Mouse (Mus musculus) large intestine, adult 2 months (tissue): ENCODE measurements at regions not wholly inside any gene's neighbourhood (a gene's known extent, or its start where the extent isn't known, plus 50 kb on each side); places are given as distances from the start of the nearest gene placed in this dataset.

Experiments used
- DNase-seq: peaks from one replicate; pipeline ENCODE4 v3.0.0-alpha.2; 2012; ENCODE audit warnings: low read depth, low spot score
- WGBS: fragments of 180-500 bp; shearing (Covaris S2); methylation state at CpG from one replicate; pipeline ENCODE4 v1.1.7; 2018; 5-methylcytosine and 5-hydroxymethylcytosine counted together

DNA sequence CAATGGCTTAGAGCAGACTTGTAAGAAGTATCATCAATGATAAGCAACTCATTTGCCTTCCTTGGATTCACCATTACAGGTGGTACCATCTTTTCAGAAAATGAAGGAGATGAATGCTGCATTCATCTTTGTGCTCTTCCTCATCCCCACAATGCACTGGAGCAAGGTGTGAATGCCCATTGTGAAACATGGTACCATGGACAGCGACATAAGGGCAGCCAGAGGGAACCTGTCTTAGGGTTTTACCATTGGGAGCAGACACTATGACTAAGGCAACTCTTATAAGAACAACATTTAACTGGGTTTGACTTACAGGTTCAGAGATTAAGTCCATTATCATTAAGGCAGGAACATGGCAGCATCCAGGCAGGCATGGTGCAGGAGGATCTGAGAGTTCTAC lies 60.1 kb upstream of the Kcnj6 start:
- no peak for DNase-seq
- 14% methylated on average over 1 of the region's 1 CpGs for WGBS

DNA sequence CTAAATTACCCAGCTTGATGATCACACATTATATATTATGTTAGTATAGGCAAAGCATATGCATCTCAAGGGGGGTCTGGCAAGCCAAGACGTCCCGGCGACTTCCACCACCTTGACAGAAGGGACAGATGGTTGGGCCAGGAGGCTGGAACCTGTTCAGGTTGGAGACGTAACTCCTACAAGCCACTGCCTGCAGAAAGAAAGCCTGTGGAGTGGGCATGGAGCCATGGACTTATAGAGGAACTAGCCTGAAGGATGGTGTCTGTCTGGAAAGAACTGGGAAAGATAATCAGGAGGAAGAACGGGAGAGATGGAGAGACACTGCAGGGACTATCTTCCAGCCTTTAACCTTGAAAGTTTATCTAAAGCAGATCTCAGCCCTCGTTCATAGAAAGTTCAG lies 66.9 kb upstream of the Kcnj6 start:
- 81% methylated on average over 6 of the region's 6 CpGs for WGBS

DNA sequence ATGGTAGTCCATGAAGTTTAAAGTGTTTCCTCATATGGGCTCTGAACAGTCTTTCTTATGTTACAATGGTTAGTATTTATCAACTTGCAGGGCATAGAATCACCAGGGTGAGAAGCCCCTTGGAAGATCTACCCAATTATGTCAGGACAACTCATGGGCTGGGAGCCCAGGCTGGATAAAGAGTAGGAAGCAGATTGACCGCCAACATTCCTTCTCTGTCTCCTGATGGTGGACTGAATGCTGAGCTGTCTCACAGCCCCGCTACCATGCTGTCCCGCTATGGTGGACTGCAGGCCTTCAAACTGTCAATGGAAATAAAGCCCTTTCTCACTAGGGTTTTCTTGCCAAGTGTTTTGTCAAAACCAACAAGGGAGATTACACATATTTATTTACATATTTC lies 69.2 kb upstream of the Kcnj6 start:
- DNase-seq, result no peak
- WGBS, result 80% methylated on average over 3 of the region's 3 CpGs

More for the DNA sequence above, 66.9 kb upstream of the Kcnj6 start:
- DNase-seq, result no peak

DNA sequence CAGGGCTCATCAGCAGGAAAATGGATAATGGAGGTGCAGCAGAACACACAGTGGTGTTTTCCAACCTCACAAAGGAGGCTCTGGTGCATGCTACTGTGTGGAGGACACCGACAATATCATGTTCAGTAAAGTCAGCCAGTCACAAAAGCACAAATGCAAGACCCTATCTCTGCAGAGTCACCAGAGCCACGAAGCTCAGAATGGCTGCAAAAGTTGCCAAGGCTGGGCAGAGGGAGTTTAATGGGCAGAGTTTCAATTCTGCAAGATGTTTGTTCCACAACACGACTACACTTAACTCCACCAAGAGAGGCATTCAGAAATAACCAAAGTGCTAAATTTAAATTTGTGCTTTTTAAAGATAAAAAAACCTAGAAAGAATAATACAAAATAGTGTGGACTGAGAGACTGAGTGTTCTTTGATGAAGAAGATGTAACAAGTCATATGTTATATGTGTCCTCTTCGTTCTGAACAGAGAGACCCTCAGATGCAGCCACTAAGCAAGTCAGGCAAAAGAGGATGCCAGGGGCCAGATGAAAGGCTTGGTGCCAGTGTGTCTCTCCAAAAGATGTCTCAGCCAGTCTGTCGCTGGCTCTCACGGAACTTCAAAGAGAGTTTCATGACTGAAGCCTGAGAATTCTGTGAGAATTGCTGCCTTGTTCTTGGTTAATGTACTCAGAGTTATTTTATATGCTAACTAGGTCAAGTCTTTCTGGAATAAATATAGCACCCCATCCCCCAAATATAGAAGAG lies 95.1 kb upstream of the Kcnj6 start:
- no peak for DNase-seq

DNA sequence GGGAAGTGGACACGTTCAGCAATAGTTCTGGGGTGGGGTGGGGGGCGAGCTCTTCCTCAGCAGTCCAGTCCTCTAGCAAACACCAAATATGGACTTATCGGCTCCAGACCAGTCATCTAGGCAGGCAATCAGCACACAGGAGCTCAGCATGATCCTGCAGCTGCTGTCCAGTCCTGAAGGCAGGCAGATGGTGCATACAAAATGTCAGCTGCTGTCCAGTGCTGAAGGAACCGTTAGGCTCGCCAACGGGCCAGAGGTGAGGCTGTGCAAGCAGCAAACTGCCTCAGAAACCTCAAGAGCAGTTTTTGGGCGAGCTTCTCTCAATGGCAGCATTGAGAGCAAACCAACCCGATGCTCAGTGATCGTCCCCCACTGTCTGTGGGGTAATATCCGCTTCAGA lies 96.3 kb upstream of the Kcnj6 start:
- WGBS, result 24% methylated on average over 10 of the region's 10 CpGs
- no peak for DNase-seq

More for the DNA sequence above, 95.1 kb upstream of the Kcnj6 start:
- WGBS, result 66% methylated on average over 6 of the region's 6 CpGs

DNA sequence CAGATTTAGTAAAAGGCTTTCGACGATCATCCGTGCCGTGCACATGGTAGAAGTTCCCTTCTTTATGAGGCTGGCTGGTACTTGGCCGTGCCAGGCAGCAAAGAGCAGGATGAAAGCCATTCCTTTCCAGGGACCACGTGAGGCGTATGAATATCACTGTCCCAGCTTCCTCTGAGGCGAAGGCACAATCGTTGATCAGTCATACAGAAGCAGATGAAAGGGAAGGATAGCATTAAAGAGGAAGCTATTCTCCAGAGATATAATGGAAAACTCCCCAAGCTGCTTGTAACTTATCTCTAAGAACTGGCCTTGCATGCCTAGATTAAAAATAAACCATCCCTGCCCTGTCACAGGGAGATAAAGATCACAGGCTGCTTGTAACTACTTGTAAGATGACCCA lies 103.5 kb upstream of the Kcnj6 start:
- 59% methylated on average over 9 of the region's 9 CpGs for WGBS
- DNase-seq, result no peak

DNA sequence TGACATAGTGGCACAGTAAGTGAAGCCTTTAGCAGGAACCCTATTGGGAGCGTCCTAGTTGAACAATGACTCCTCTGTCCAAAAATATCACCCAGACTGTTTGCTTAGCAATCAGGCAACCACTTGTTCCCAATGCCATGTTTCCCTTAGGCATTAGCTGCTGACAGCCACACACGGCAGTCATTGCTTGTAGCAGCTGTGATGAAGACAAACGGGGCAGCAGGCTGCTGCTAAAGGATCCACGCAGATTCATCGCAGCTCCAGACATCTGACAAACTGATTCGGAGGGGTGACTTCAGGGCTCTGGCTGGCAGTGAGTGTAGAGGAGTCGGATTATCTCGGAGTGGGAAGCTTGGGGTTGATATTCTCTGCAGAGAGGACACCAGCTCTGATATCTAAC lies 120.0 kb upstream of the Kcnj6 start:
- 25% methylated on average over 8 of the region's 8 CpGs for WGBS
- no peak for DNase-seq

DNA sequence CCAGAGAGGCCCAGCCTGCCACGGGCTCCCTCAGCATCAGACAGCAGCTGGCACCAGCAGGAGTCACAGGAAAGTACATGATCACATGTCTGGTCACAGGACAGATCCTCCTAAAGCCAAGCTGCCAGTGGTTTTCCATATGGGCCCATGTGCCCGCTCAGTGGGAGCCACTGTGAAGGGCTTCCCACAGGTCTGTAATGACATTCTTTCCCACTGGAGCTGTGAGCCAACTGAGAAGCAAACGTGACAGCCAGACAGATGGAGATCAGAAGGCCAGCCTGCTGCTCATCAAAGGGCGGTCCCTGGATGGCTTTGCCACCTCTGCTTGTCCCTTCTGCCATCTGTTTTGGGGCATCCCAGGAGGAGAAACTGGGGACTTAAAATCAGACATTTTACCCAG lies 121.8 kb upstream of the Kcnj6 start:
- 72% methylated on average over 4 of the region's 4 CpGs for WGBS

DNA sequence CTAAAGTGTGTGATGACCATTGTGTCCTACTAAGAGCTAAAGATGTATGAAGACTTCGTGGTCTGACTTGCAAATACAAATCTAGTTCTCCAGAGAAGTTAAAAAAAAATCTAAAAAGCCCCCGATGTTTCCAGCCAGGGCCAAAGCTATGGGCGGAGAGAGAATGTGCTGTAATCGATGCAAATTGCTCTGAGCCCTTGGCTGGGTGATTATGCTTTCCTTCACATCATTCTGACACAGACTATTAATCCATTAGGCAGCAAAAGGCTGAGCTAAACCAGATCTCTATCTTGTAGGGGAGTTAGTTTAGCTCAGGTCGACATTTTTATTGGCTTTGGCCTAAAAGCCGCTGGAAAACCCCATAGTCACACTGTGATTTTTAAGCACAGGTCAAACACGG lies 124.5 kb upstream of the Kcnj6 start:
- WGBS, result 17% methylated on average over 7 of the region's 7 CpGs
- no peak for DNase-seq

More for the DNA sequence above, 121.8 kb upstream of the Kcnj6 start:
- DNase-seq, result no peak

DNA sequence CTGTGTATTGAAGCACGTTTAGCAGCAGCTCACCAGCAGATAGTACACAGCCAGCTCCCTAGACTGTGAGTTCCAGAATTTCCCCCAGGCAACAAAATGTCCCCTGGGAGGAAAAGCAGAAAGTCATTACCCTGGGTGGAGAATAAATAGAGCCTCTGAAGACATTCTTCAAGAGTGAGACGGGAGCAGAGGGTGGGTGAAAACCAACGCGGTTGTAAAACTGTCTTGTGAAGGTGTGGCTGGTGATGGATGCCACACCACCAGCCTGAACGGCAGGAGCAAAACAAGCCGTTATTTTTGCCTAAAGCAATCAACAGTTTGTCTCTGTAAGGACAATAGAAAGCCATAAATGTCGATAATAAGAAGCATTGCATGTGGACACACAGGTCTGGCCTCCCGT lies 129.7 kb upstream of the Kcnj15 start:
- DNase-seq, result no peak
- WGBS, result 3% methylated on average over 8 of the region's 8 CpGs

DNA sequence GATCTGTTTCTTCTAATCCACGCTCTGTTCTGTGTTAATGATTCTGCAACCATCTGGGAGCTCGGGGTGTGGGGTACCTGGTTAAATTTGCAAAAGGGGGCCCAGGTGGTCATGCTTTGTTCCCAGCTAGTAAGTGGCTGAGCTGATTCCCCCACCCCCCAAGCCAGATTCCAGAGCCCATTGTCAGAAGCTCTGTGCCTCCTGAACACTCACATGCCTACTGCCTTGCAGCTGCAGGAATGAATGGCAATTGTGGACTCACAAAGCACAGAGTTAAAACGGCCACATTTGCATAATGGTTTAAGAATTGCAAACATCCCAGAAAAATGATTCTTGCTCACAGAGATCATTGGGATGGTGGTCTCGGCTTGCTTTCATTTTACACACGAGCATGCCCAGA lies 125.5 kb upstream of the Kcnj15 start:
- DNase-seq, result no peak
- WGBS, result 59% methylated on average over 5 of the region's 5 CpGs

DNA sequence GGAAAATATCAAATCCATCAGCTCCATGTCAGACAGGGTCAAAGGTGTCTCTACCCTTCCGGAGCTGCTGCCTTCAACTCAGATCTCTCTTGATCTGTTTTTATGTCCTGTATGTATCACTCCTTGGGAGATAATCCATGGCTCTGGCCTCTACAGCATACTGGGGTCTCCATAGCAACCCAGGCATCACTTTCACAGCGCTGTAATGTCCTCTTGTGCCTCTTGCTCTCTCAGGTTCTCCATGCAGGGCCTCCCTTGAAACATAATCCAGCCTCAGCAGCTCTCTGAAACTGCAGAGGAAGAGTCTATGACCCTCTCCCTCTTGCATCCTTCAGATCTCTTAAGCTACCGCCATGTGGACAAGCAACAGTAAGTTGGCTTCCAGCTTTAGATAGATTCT lies 118.5 kb upstream of the Kcnj15 start:
- WGBS, result 70% methylated on average over 3 of the region's 3 CpGs

DNA sequence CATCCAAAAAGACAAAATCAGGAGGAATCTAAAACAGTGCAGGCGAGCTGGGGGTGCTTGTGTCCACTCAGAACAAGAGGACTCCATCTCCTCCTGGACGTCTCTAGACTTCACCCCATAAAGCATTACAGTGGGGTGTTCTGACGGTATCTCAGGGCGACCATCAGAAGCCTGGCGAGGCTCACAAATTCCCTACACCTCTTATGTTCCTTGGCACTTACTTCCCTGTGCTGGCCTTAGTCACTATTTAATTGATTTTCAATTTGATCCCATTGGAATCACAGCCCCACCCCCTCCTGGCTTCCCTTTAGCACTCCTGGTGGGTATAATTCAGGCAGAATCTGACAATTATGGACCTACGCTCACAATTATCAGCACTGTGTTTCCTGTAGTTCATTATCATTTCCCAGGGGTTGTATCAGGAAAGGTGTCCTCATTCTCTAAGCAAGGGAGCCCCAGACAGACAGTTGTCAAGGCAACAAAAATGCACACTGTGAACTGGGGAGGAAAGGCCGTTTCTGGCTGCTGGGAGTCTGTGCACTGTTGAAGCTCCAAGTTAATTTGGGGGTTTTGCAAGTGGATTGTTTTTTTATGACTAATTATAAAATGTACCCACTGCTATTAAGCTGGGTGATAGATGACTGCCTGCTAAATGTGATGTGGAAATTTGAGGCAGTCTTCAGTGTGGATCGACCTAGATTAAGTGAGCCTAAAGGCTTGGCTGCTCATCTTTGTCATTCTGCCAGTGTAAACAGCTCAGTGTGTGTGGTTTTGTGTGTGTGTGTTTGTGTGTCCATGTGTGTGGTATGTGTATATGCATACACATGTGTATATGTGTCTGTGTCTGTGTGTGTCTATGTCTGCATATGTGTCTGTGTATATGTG lies 115.6 kb upstream of the Kcnj15 start:
- 61% methylated on average over 8 of the region's 8 CpGs for WGBS
- no peak for DNase-seq

More for the DNA sequence above, 118.5 kb upstream of the Kcnj15 start:
- DNase-seq, result no peak

DNA sequence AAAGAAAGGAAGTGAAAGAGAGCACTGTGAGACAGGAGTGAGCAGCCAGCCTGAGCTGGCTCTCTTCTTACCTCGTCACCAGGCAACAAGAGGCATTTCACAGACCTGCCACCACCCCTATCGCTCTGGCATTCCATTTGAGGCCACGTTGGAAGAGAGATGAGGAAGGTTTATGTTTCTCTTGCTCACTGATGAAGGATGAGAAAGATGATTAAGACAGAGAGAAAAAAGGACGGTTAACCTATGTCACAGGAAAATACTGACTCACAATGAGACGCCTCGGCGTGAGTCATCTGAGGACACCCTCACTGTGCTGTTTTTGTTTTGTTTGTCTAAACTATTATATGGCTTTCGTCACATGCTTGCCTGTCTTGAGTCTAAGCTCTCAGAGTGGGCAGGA lies 106.9 kb upstream of the Kcnj15 start:
- no peak for DNase-seq
- WGBS, result 52% methylated on average over 8 of the region's 8 CpGs

DNA sequence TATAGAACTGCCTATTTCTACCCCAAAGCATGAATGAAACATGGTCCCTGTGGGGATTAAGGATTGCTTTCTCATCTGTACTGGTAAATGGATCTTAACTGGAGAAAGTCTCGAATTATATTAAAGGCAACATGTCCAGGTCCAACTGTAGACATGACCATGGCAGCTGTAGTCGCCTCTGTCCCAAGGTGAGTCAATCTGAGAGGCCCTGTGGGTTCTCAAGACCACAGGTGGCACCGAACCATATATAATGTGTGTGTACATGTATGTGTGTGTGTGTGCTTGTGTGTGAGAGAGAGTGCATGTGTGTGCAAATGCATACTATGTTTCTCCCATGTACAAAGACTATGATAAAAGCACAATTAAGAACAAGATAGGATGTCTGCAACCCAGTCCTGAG lies 105.9 kb upstream of the Kcnj15 start:
- WGBS, result 70% methylated on average over 3 of the region's 3 CpGs

DNA sequence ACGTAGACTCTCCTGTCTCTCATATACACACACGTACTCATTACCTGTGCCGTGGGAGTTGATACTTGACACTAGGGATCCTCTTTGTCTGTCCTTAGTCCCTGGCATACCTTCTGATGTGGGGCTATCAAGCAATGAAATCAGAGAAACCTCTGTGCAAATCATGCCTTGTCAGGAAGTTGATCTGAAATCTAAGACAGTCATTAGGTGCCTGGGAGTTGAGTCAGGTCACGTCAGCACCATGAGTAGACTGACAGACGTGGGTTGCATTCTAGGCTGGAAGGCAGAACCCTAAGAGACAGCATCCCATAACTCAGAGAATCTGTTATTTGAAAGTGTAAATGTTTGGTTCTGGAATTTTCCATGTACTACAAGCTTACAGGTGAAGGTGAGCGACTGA lies 105.4 kb upstream of the Kcnj15 start:
- DNase-seq, result no peak
- WGBS, result 86% methylated on average over 6 of the region's 6 CpGs

More for the DNA sequence above, 105.9 kb upstream of the Kcnj15 start:
- no peak for DNase-seq

DNA sequence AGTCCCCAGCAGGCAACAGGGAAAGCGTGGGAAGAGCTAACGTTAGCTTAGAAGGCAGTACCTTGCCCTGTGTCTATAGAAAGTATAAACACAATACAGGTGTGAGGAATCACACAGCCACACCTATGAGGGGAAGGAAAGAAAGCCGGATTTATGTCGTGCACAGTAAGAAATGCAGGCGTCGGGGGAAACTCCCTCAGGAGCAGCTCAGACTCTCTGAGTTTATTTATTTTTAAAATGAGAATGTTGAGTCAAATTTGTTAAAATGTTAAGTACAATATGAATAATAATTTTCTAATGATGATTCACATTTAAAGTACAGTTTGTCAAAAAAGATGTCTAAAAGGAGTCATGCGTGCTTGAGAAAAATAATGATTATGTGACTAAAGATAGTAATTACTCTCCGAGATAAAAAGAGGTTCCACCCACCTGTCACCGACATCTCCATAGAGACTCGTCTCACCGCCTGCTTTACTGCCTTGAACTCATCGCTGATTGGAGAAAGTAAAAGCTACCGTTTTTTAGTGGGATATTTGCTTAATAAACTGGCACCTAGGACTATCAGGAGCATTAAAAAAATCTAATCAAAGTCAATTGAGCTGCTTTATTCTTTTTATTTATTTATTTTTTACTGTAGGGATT lies 104.5 kb upstream of the Kcnj15 start:
- no peak for DNase-seq
- WGBS, result 39% methylated on average over 13 of the region's 13 CpGs

DNA sequence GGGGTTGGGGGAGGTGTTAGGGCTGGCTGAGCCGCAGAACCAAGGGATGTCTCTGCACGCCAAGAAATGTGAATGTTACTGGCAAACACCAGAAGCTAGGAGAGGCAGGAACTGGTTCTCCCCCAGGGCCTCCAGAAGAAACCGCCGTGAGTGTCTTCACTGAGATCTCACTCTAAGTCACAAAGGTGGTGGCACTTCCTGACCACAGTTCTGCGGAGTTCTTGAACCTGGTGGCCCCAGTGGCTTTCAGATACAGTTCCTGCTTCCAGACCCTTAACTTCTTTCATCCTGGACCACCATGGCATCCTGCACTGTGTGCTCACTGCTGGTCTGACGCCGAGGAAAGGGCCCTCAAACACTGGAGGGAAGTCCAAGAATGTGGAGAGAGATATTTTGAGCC lies 89.0 kb upstream of the Kcnj15 start:
- 70% methylated on average over 7 of the region's 7 CpGs for WGBS
- DNase-seq, result no peak

DNA sequence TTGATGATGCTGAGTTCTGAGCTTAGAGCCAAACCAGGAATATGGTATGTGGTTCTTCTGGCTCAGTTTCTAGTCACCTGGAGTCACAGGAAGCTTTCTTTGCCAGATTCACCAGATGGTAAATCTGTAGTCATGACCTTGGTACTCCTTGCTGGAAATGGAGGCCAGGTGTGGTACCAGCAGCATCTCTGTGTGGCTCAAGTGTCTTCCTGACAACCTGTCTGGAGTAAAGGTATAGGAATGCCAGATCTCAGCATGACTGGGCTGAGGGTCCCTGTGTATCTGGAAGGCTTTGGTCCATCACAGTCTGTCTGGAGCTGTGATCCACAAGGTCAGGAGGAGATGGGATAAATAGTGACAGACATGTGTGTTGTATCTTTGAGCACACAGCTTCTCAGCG lies 88.0 kb upstream of the Kcnj15 start:
- DNase-seq, result no peak
- WGBS, result 97% methylated on average over 1 of the region's 1 CpGs

DNA sequence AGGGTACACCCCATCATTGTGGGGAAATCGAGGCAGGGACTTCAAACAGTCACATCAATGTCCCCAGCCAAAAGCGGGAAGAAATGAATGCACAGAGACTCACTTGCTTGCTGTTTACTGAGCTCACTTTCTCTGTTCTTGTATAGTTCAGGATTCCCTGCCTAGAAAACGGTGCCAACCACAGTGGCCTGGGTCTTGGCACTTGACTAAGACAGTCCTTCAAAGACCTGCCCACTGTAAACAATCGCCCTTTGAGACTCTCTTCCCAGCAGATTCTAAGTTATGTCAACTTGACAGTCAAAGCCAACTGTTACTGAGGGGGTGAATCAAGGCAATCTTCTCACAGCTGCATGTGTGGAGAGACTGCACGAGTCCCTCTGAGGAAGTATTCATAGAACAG lies 76.8 kb upstream of the Kcnj15 start:
- no peak for DNase-seq
- 75% methylated on average over 5 of the region's 5 CpGs for WGBS

DNA sequence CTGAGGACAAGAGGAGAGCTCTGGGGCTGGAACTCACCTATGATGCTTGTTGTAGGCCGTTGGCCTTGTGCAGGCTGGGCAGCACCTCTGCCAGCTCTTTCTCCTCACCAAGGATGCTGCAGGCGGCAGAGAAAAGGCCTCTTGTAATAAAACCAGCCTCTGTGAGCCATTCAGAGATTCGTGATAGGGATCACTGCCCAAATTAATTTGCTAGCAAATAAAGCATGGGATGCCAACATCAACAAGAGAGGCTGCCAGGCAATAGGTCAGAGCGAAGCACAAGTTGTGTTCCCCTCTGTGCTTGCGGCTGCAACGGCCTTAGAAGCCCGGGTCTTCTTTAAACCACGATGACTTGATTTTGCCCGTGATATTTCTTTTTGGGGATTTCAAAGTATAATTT lies 72.0 kb upstream of the Kcnj15 start:
- no peak for DNase-seq
- 83% methylated on average over 9 of the region's 9 CpGs for WGBS
